Mouse (Mus musculus): Measurements from ENCODE around the gene Gtf2ird2.

The Gtf2ird2 gene

GRCm38 (mm10) chr5:134257349-134258031, 73.7 kb downstream of the Gtf2ird2 start:
- no peak for DNase-seq (ENCODE audit: low read depth, low spot score)
- no peaks in the 10 kb centered on the region for H3K27me3 ChIP-seq (ENCODE audit: control insufficient read depth, insufficient read depth, low read length, poor library complexity, severe bottlenecking)
- peaks cover 15% of the 10 kb centered on the region for H3K36me3 ChIP-seq (ENCODE audit: control insufficient read depth, insufficient read depth, low read length, poor library complexity, severe bottlenecking)

- no peak for DNase-seq (ENCODE audit: low read depth, low spot score)
- H3K27me3 ChIP-seq (ENCODE audit: control insufficient read depth, insufficient read depth, low read length, poor library complexity, severe bottlenecking), result no peaks in the 10 kb centered on the region
- peaks cover 19% of the 10 kb centered on the region for H3K36me3 ChIP-seq (ENCODE audit: control insufficient read depth, insufficient read depth, low read length, poor library complexity, severe bottlenecking)
These were observed 74.6 kb downstream of the Gtf2ird2 start for GRCm38 (mm10) chr5:134258395-134258794.

- Histone ChIP-seq H3K27me3 (ENCODE audit: control insufficient read depth, insufficient read depth, low read length, poor library complexity, severe bottlenecking) (no peaks in the 10 kb centered on the region), H3K36me3 (ENCODE audit: control insufficient read depth, insufficient read depth, low read length, poor library complexity, severe bottlenecking) (peaks cover 24% of the 10 kb centered on the region)
- no peak for DNase-seq (ENCODE audit: low read depth, low spot score)
These were observed 75.1 kb downstream of the Gtf2ird2 start for GRCm38 (mm10) chr5:134258934-134259333.

- H3K27me3 ChIP-seq (ENCODE audit: control insufficient read depth, insufficient read depth, low read length, poor library complexity, severe bottlenecking), result no peaks in the 10 kb centered on the region
- H3K36me3 ChIP-seq (ENCODE audit: control insufficient read depth, insufficient read depth, low read length, poor library complexity, severe bottlenecking), result peaks cover 25% of the 10 kb centered on the region
- no peak for DNase-seq (ENCODE audit: low read depth, low spot score)
These were observed 76.3 kb downstream of the Gtf2ird2 start for GRCm38 (mm10) chr5:134260001-134260636.

GRCm38 (mm10) chr5:134265890-134266289, 82.1 kb downstream of the Gtf2ird2 start:
- DNase-seq (ENCODE audit: low read depth, low spot score), result no peak
- no peaks in the 10 kb centered on the region for H3K27me3 ChIP-seq (ENCODE audit: control insufficient read depth, insufficient read depth, low read length, poor library complexity, severe bottlenecking)
- peaks cover 20% of the 10 kb centered on the region for H3K36me3 ChIP-seq (ENCODE audit: control insufficient read depth, insufficient read depth, low read length, poor library complexity, severe bottlenecking)

- Histone ChIP-seq H3K36me3 (ENCODE audit: control insufficient read depth, insufficient read depth, low read length, poor library complexity, severe bottlenecking) (peaks cover 19% of the 10 kb centered on the region), H3K27me3 (ENCODE audit: control insufficient read depth, insufficient read depth, low read length, poor library complexity, severe bottlenecking) (no peaks in the 10 kb centered on the region)
- DNase-seq (ENCODE audit: low read depth, low spot score), result peak; percentile 66
These were observed 82.6 kb downstream of the Gtf2ird2 start for GRCm38 (mm10) chr5:134266404-134266803.

- Histone ChIP-seq H3K27me3 (ENCODE audit: control insufficient read depth, insufficient read depth, low read length, poor library complexity, severe bottlenecking) (no peaks in the 10 kb centered on the region), H3K36me3 (ENCODE audit: control insufficient read depth, insufficient read depth, low read length, poor library complexity, severe bottlenecking) (peaks cover 15% of the 10 kb centered on the region)
- DNase-seq (ENCODE audit: low read depth, low spot score), result no peak
These were observed 84.9 kb downstream of the Gtf2ird2 start for GRCm38 (mm10) chr5:134268751-134269150.

- no peaks in the 10 kb centered on the region for H3K27me3 ChIP-seq (ENCODE audit: control insufficient read depth, insufficient read depth, low read length, poor library complexity, severe bottlenecking)
- DNase-seq (ENCODE audit: low read depth, low spot score), result no peak
- peaks cover 12% of the 10 kb centered on the region for H3K36me3 ChIP-seq (ENCODE audit: control insufficient read depth, insufficient read depth, low read length, poor library complexity, severe bottlenecking)
These were observed 85.9 kb downstream of the Gtf2ird2 start for GRCm38 (mm10) chr5:134269751-134270150.

GRCm38 (mm10) chr5:134270566-134270965, 86.7 kb downstream of the Gtf2ird2 start:
- Histone ChIP-seq H3K27me3 (ENCODE audit: control insufficient read depth, insufficient read depth, low read length, poor library complexity, severe bottlenecking) (no peaks in the 10 kb centered on the region), H3K36me3 (ENCODE audit: control insufficient read depth, insufficient read depth, low read length, poor library complexity, severe bottlenecking) (peaks cover 11% of the 10 kb centered on the region)

GRCm38 (mm10) chr5:134271421-134271820, 87.6 kb downstream of the Gtf2ird2 start:
- H3K36me3 ChIP-seq (ENCODE audit: control insufficient read depth, insufficient read depth, low read length, poor library complexity, severe bottlenecking), result peaks cover 11% of the 10 kb centered on the region
- no peaks in the 10 kb centered on the region for H3K27me3 ChIP-seq (ENCODE audit: control insufficient read depth, insufficient read depth, low read length, poor library complexity, severe bottlenecking)
- no peak for DNase-seq (ENCODE audit: low read depth, low spot score)

More at GRCm38 (mm10) chr5:134270566-134270965, 86.7 kb downstream of the Gtf2ird2 start:
- no peak for DNase-seq (ENCODE audit: low read depth, low spot score)

- no peak for DNase-seq (ENCODE audit: low read depth, low spot score)
- Histone ChIP-seq H3K36me3 (ENCODE audit: control insufficient read depth, insufficient read depth, low read length, poor library complexity, severe bottlenecking) (peaks cover 9% of the 10 kb centered on the region), H3K27me3 (ENCODE audit: control insufficient read depth, insufficient read depth, low read length, poor library complexity, severe bottlenecking) (no peaks in the 10 kb centered on the region)
These were observed 88.9 kb downstream of the Gtf2ird2 start for GRCm38 (mm10) chr5:134272761-134273160.

- Histone ChIP-seq H3K27me3 (ENCODE audit: control insufficient read depth, insufficient read depth, low read length, poor library complexity, severe bottlenecking) (no peaks in the 10 kb centered on the region), H3K36me3 (ENCODE audit: control insufficient read depth, insufficient read depth, low read length, poor library complexity, severe bottlenecking) (peaks cover 9% of the 10 kb centered on the region)
- DNase-seq (ENCODE audit: low read depth, low spot score), result no peak
These were observed 89.9 kb downstream of the Gtf2ird2 start for GRCm38 (mm10) chr5:134273761-134274160.
